8 mouse cellular contexts compared by ENCODE assay signal in the genomic region with DNA sequence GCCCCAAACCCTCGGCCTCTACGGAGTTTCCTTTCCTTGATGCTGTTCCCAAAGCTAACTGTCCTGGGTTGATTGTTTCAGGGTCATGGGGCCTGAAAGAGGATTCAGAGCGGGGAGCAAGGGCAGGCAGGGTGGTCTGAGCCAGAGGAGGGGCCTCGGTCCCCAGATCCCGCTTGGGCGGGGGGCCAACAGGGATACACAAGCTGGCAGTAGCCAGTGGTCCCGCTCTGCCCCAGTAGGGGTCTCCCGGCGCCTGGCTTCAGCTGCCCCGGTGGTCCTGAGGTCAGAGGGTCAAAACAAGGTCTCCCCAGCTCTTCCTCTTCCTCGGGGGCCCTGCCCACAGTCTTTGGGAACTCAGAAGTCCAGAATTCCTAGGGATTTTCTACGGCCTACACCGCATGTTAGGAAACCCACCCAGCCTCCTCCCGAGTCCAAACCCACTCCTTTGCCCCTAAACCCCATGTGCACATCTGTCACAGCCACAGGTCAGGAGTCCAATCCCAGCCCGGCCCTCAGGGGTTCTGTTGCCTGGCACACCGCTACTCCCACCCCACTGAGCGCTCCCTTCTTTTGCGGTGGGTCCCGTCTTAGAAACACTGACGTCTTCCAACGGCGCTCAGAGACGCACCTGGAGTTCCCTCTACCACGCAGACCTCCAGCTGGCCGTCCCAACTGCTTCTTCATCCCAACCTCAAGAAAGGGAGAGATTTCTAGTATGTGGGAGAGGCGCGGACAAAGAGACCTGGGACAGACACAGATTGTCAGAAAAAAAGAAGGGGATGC. TPM values are rescaled to one million over a fixed set of nuclear protein-coding genes. Genes with fewer than 3 reads are reported as not detected.
DNase-seq lines count a peak whose midpoint lies in the region; ATAC-seq and TF ChIP-seq lines count a peak whose summit lies in the region.

No protein-coding gene starts in this region.

- peak; percentile 63 for DNase-seq in kidney, postnatal 0 days (ENCODE audit: low spot score)
- DNase-seq in kidney, adult 11 months: no peak
- DNase-seq in midbrain, embryonic 14.5 days: peak; percentile 57
- DNase-seq in urinary bladder, postnatal 14 days (ENCODE audit: low spot score): no peak
- no peak for DNase-seq in T-cell, adult 2 months (ENCODE audit: low spot score)
- DNase-seq in frontal cortex, postnatal 36 days (ENCODE audit: low spot score in 2 of 2): no peak

- H3K4me3 ChIP-seq in kidney, postnatal 0 days (replicated peaks; ENCODE audit: low read depth, low read length): peak overlapping the region; percentile 47
- H3K4me3 ChIP-seq in brown adipose tissue, adult 24 weeks (ENCODE audit: insufficient read depth, low read depth, low read length): peak overlapping the region; percentile 15; the same call in 1 of the 2 replicates
- H3K4me3 ChIP-seq in hindbrain, embryonic 12.5 days: peak overlapping the region; percentile 40
- peak overlapping the region; percentile 28 for H3K4me3 ChIP-seq in midbrain, embryonic 14.5 days (replicated peaks; ENCODE audit: low read depth, low read length)

- H3K9me3 ChIP-seq in kidney, postnatal 0 days (replicated peaks; ENCODE audit: low read length): no peaks in the 10 kb centered on the region
- no peaks in the 10 kb centered on the region for H3K9me3 ChIP-seq in hindbrain, embryonic 12.5 days (replicated peaks)
- no peaks in the 10 kb centered on the region for H3K9me3 ChIP-seq in midbrain, embryonic 14.5 days (ENCODE audit: control insufficient read depth, low read length)

- peak overlapping the region; percentile 89 for H3K27ac ChIP-seq in kidney, postnatal 0 days
- no peak overlapping the region for H3K27ac ChIP-seq in brown adipose tissue, adult 24 weeks (replicated peaks; ENCODE audit: low read depth, low read length)
- H3K27ac ChIP-seq in hindbrain, embryonic 12.5 days: peak overlapping the region; percentile 71
- H3K27ac ChIP-seq in midbrain, embryonic 14.5 days (replicated peaks; ENCODE audit: low read depth, low read length): no peak overlapping the region

- peak overlapping the region; percentile 86 for H3K4me2 ChIP-seq in kidney, postnatal 0 days (ENCODE audit: low read length)
- peak overlapping the region; percentile 66 for H3K4me2 ChIP-seq in hindbrain, embryonic 12.5 days (replicated peaks)
- peak overlapping the region; percentile 56 for H3K4me2 ChIP-seq in midbrain, embryonic 14.5 days (ENCODE audit: low read length)

- ATAC-seq in kidney, postnatal 0 days (replicated peaks; ENCODE audit: low FRiP score, low read depth): no peak
- no peak for ATAC-seq in hindbrain, embryonic 12.5 days (ENCODE audit: low FRiP score)
- ATAC-seq in midbrain, embryonic 14.5 days (ENCODE audit: low FRiP score, low TSS enrichment): no peak

- no peaks in the 10 kb centered on the region for H3K36me3 ChIP-seq in kidney, postnatal 0 days (ENCODE audit: insufficient read depth, low read length)
- no peaks in the 10 kb centered on the region for H3K36me3 ChIP-seq in hindbrain, embryonic 12.5 days
- H3K36me3 ChIP-seq in midbrain, embryonic 14.5 days (ENCODE audit: control insufficient read depth, insufficient read depth, low read length): no peaks in the 10 kb centered on the region

- H3K4me1 ChIP-seq in kidney, postnatal 0 days (replicated peaks; ENCODE audit: insufficient read depth, low read length): peaks cover 7% of the 10 kb centered on the region; the same call in 1 of the 2 replicates
- H3K4me1 ChIP-seq in brown adipose tissue, adult 24 weeks (ENCODE audit: control insufficient read depth, insufficient read depth, insufficient read length, low read length): no peaks in the 10 kb centered on the region
- peaks cover 37% of the 10 kb centered on the region for H3K4me1 ChIP-seq in hindbrain, embryonic 12.5 days
- H3K4me1 ChIP-seq in midbrain, embryonic 14.5 days (ENCODE audit: control insufficient read depth, insufficient read depth, low read length): peaks cover 21% of the 10 kb centered on the region; the same call in 1 of the 2 replicates

- peak overlapping the region; percentile 50 for H3K9ac ChIP-seq in kidney, postnatal 0 days (ENCODE audit: low read depth, low read length)
- H3K9ac ChIP-seq in hindbrain, embryonic 12.5 days: peak overlapping the region; percentile 51
- no peak overlapping the region for H3K9ac ChIP-seq in midbrain, embryonic 14.5 days (replicated peaks; ENCODE audit: low read length)

- no peak for TF ChIP-seq CTCF in kidney, postnatal 0 days (IDR thresholded peaks at IDR 0.05; ENCODE audit: low read depth)

- WGBS in kidney, postnatal 0 days: 1% methylated on average over 27 of the region's 27 CpGs
- under 1% methylated on average over 27 of the region's 27 CpGs for WGBS in hindbrain, embryonic 12.5 days
- WGBS in midbrain, embryonic 14.5 days: 2% methylated on average over 27 of the region's 27 CpGs

- 0 out of 2 replicates have a peak, but pooled peaks cover 7% of the 10 kb centered on the region for H3K27me3 ChIP-seq in kidney, postnatal 0 days (ENCODE audit: insufficient read depth, low read length)
- H3K27me3 ChIP-seq in hindbrain, embryonic 12.5 days: peaks cover 38% of the 10 kb centered on the region
- peaks cover 33% of the 10 kb centered on the region for H3K27me3 ChIP-seq in midbrain, embryonic 14.5 days (ENCODE audit: control insufficient read depth, insufficient read depth, low read length)

RNA-seq across cellular contexts. Expression of gene Gli1, which starts 1.0 kb away (rescaled TPM):
- polyA plus RNA-seq in kidney, postnatal 0 days (2015; fragmentation: Nextera tagmentation; extraction: Ambion mirVana): 3.3 and 4.1 TPM in 2 replicates
- 0.79 TPM in 1 of 2 replicates, not detected in the other for polyA plus RNA-seq in brown adipose tissue, adult 24 weeks (2012; ENCODE audit: insufficient read depth, insufficient read length, missing spikeins)
- 3.7 and 4.8 TPM in 2 replicates for polyA plus RNA-seq in hindbrain, embryonic 12.5 days (2016; fragmentation: Nextera tagmentation; extraction: Ambion mirVana)
- polyA plus RNA-seq in midbrain, embryonic 14.5 days (2014; fragmentation: Nextera tagmentation; extraction: Ambion mirVana): 0.92 and 1.2 TPM in 2 replicates

RNA-seq across cellular contexts. Expression of gene Inhbe, which starts 13.4 kb away (rescaled TPM):
- not detected in 2 replicates for polyA plus RNA-seq in kidney, postnatal 0 days (2015; fragmentation: Nextera tagmentation; extraction: Ambion mirVana)
- not detected in 2 replicates for polyA plus RNA-seq in brown adipose tissue, adult 24 weeks (2012; ENCODE audit: insufficient read depth, insufficient read length, missing spikeins)
- polyA plus RNA-seq in hindbrain, embryonic 12.5 days (2016; fragmentation: Nextera tagmentation; extraction: Ambion mirVana): 0.08 TPM in 1 of 2 replicates, not detected in the other
- 0.04 TPM in 1 of 2 replicates, not detected in the other for polyA plus RNA-seq in midbrain, embryonic 14.5 days (2014; fragmentation: Nextera tagmentation; extraction: Ambion mirVana)

RNA-seq across cellular contexts. Expression of gene Arhgap9, which starts 19.0 kb away (rescaled TPM):
- 3.7 and 3.8 TPM in 2 replicates for polyA plus RNA-seq in kidney, postnatal 0 days (2015; fragmentation: Nextera tagmentation; extraction: Ambion mirVana)
- polyA plus RNA-seq in brown adipose tissue, adult 24 weeks (2012; ENCODE audit: insufficient read depth, insufficient read length, missing spikeins): 0.87 and 1.9 TPM in 2 replicates
- polyA plus RNA-seq in hindbrain, embryonic 12.5 days (2016; fragmentation: Nextera tagmentation; extraction: Ambion mirVana): 2.0 and 2.2 TPM in 2 replicates
- polyA plus RNA-seq in midbrain, embryonic 14.5 days (2014; fragmentation: Nextera tagmentation; extraction: Ambion mirVana): 0.18 and 1.1 TPM in 2 replicates

RNA-seq across cellular contexts. Expression of gene Mars, which starts 29.2 kb away (rescaled TPM):
- 99.1 and 103 TPM in 2 replicates for polyA plus RNA-seq in kidney, postnatal 0 days (2015; fragmentation: Nextera tagmentation; extraction: Ambion mirVana)
- 51.3 and 67.4 TPM in 2 replicates for polyA plus RNA-seq in brown adipose tissue, adult 24 weeks (2012; ENCODE audit: insufficient read depth, insufficient read length, missing spikeins)
- 142 and 152 TPM in 2 replicates for polyA plus RNA-seq in hindbrain, embryonic 12.5 days (2016; fragmentation: Nextera tagmentation; extraction: Ambion mirVana)
- polyA plus RNA-seq in midbrain, embryonic 14.5 days (2014; fragmentation: Nextera tagmentation; extraction: Ambion mirVana): 109 and 122 TPM in 2 replicates

RNA-seq across cellular contexts. Expression of gene Inhbc, which starts 29.5 kb away (rescaled TPM):
- polyA plus RNA-seq in kidney, postnatal 0 days (2015; fragmentation: Nextera tagmentation; extraction: Ambion mirVana): 0.14 and 0.23 TPM in 2 replicates
- not detected in 2 replicates for polyA plus RNA-seq in brown adipose tissue, adult 24 weeks (2012; ENCODE audit: insufficient read depth, insufficient read length, missing spikeins)
- polyA plus RNA-seq in hindbrain, embryonic 12.5 days (2016; fragmentation: Nextera tagmentation; extraction: Ambion mirVana): not detected in 2 replicates
- not detected in 2 replicates for polyA plus RNA-seq in midbrain, embryonic 14.5 days (2014; fragmentation: Nextera tagmentation; extraction: Ambion mirVana)

Comparison
In these comparisons a context has a peak if more than half of its experiments do, and no peak if none do; other contexts are left out.
1. DNase-seq: peak in kidney, postnatal 0 days (single experiment) and midbrain, embryonic 14.5 days (single experiment); none in kidney, adult 11 months (single experiment), urinary bladder, postnatal 14 days (single experiment), T-cell, adult 2 months (single experiment) and frontal cortex, postnatal 36 days (0 of 2).
2. H3K27ac ChIP-seq: peak in kidney, postnatal 0 days (single experiment) and hindbrain, embryonic 12.5 days (single experiment); none in brown adipose tissue, adult 24 weeks (single experiment) and midbrain, embryonic 14.5 days (single experiment).
3. Peak in every context shown above with its lines, with median percentiles within 50 percentile points of each other: H3K4me2 ChIP-seq and H3K4me3 ChIP-seq.